Mouse (Mus musculus): ENCODE data around the gene Ccnb1ip1. TPM values are rescaled to one million over a fixed set of nuclear protein-coding genes. Genes with fewer than 3 reads are reported as not detected.
A peak's percentile ranks its signal among the peaks of the same experiment; 100 is the strongest.

Ccnb1ip1 gene
- polyA plus RNA-seq, 1 experiment from 2014 or later = not detected

GRCm38 (mm10) chr14:50795965-50796364 is 11.6 kb downstream of the Ccnb1ip1 start:
- Histone ChIP-seq H3K4me1 (ENCODE audit: control insufficient read depth, insufficient read depth, low read length) (no peaks in the 10 kb centered on the region), H3K9me3 (ENCODE audit: control insufficient read depth, low read length) (no peaks in the 10 kb centered on the region), H3K27me3 (replicated peaks; ENCODE audit: control insufficient read depth, insufficient read depth, low read length) (no peaks in the 10 kb centered on the region), H3K27ac (replicated peaks; ENCODE audit: low read depth, low read length) (no peak overlapping the region), H3K9ac (ENCODE audit: low read depth, low read length) (no peak overlapping the region), H3K4me3 (ENCODE audit: low read depth, low read length) (no peak overlapping the region), H3K36me3 (ENCODE audit: control insufficient read depth, insufficient read depth, low read length) (no peaks in the 10 kb centered on the region), H3K4me2 (ENCODE audit: low read depth, low read length) (no peak overlapping the region)
- no peak for ATAC-seq (ENCODE audit: low read depth)
- WGBS = 90% methylated on average over 4 of the region's 4 CpGs
- no peak for DNase-seq (ENCODE audit: low spot score)

GRCm38 (mm10) chr14:50795261-50795935 is 12.1 kb downstream of the Ccnb1ip1 start:
- no peak overlapping the region for H3K9ac ChIP-seq (ENCODE audit: low read depth, low read length)
- WGBS = 94% methylated on average over 24 of the region's 24 CpGs
- H3K36me3 ChIP-seq (ENCODE audit: control insufficient read depth, insufficient read depth, low read length) = no peaks in the 10 kb centered on the region
- no peaks in the 10 kb centered on the region for H3K9me3 ChIP-seq (ENCODE audit: control insufficient read depth, low read length)
- H3K27ac ChIP-seq (replicated peaks; ENCODE audit: low read depth, low read length) = no peak overlapping the region
- no peaks in the 10 kb centered on the region for H3K27me3 ChIP-seq (replicated peaks; ENCODE audit: control insufficient read depth, insufficient read depth, low read length)
- no peak overlapping the region for H3K4me2 ChIP-seq (ENCODE audit: low read depth, low read length)
- DNase-seq (ENCODE audit: low spot score) (no peak), ATAC-seq (ENCODE audit: low read depth) (no peak)
- H3K4me3 ChIP-seq (ENCODE audit: low read depth, low read length) = no peak overlapping the region
- H3K4me1 ChIP-seq (ENCODE audit: control insufficient read depth, insufficient read depth, low read length) = no peaks in the 10 kb centered on the region

- DNase-seq (ENCODE audit: low spot score) (peak; percentile 24), ATAC-seq (ENCODE audit: low read depth) (no peak)
- Histone ChIP-seq H3K9me3 (ENCODE audit: control insufficient read depth, low read length) (no peaks in the 10 kb centered on the region), H3K27me3 (replicated peaks; ENCODE audit: control insufficient read depth, insufficient read depth, low read length) (no peaks in the 10 kb centered on the region), H3K36me3 (ENCODE audit: control insufficient read depth, insufficient read depth, low read length) (no peaks in the 10 kb centered on the region), H3K4me3 (ENCODE audit: low read depth, low read length) (no peak overlapping the region), H3K4me2 (ENCODE audit: low read depth, low read length) (no peak overlapping the region), H3K9ac (ENCODE audit: low read depth, low read length) (no peak overlapping the region), H3K27ac (replicated peaks; ENCODE audit: low read depth, low read length) (no peak overlapping the region), H3K4me1 (ENCODE audit: control insufficient read depth, insufficient read depth, low read length) (no peaks in the 10 kb centered on the region)
- WGBS = 16% methylated on average over 2 of the region's 2 CpGs
Measured at GRCm38 (mm10) chr14:50788157-50788556, 19.4 kb downstream of the Ccnb1ip1 start.

- Histone ChIP-seq H3K9me3 (ENCODE audit: control insufficient read depth, low read length) (no peaks in the 10 kb centered on the region), H3K4me2 (ENCODE audit: low read depth, low read length) (peak within 1 kb of the TSS; percentile 60), H3K27ac (replicated peaks; ENCODE audit: low read depth, low read length) (peak within 1 kb of the TSS; percentile 68), H3K9ac (ENCODE audit: low read depth, low read length) (peak within 1 kb of the TSS; percentile 84), H3K4me3 (ENCODE audit: low read depth, low read length) (peak within 1 kb of the TSS; percentile 85), H3K4me1 (ENCODE audit: control insufficient read depth, insufficient read depth, low read length) (no peaks in the 10 kb centered on the region), H3K27me3 (replicated peaks; ENCODE audit: control insufficient read depth, insufficient read depth, low read length) (no peaks in the 10 kb centered on the region), H3K36me3 (ENCODE audit: control insufficient read depth, insufficient read depth, low read length) (peaks cover 15% of the 10 kb centered on the region)
- ATAC-seq (ENCODE audit: low read depth) = peak; percentile 94
- peak; percentile 87 for DNase-seq (ENCODE audit: low spot score)
- WGBS = 0% methylated on average over 15 of the region's 21 CpGs
Measured at GRCm38 (mm10) chr14:50785251-50785637, 22.3 kb downstream of the Ccnb1ip1 start, which contains the start of gene Ttc5. TSS of gene Ttc5 (minus strand) at chr14:50785519.

GRCm38 (mm10) chr14:50784391-50785250 is 22.9 kb downstream of the Ccnb1ip1 start:
- ATAC-seq (ENCODE audit: low read depth) (no peak), DNase-seq (ENCODE audit: low spot score) (peak; percentile 66)
- Histone ChIP-seq H3K9me3 (ENCODE audit: control insufficient read depth, low read length) (no peaks in the 10 kb centered on the region), H3K9ac (ENCODE audit: low read depth, low read length) (peak overlapping the region; percentile 84), H3K4me2 (ENCODE audit: low read depth, low read length) (peak overlapping the region; percentile 60), H3K27me3 (replicated peaks; ENCODE audit: control insufficient read depth, insufficient read depth, low read length) (no peaks in the 10 kb centered on the region), H3K4me3 (ENCODE audit: low read depth, low read length) (peak overlapping the region; percentile 85), H3K27ac (replicated peaks; ENCODE audit: low read depth, low read length) (peak overlapping the region; percentile 68), H3K4me1 (ENCODE audit: control insufficient read depth, insufficient read depth, low read length) (no peaks in the 10 kb centered on the region), H3K36me3 (ENCODE audit: control insufficient read depth, insufficient read depth, low read length) (peaks cover 20% of the 10 kb centered on the region)
- WGBS = 23% methylated on average over 16 of the region's 16 CpGs

GRCm38 (mm10) chr14:50782166-50782565 is 25.4 kb downstream of the Ccnb1ip1 start:
- Histone ChIP-seq H3K36me3 (ENCODE audit: control insufficient read depth, insufficient read depth, low read length) (peaks cover 36% of the 10 kb centered on the region), H3K4me1 (ENCODE audit: control insufficient read depth, insufficient read depth, low read length) (no peaks in the 10 kb centered on the region), H3K27ac (replicated peaks; ENCODE audit: low read depth, low read length) (no peak overlapping the region), H3K9me3 (ENCODE audit: control insufficient read depth, low read length) (no peaks in the 10 kb centered on the region), H3K4me2 (ENCODE audit: low read depth, low read length) (no peak overlapping the region), H3K4me3 (ENCODE audit: low read depth, low read length) (no peak overlapping the region), H3K9ac (ENCODE audit: low read depth, low read length) (no peak overlapping the region), H3K27me3 (replicated peaks; ENCODE audit: control insufficient read depth, insufficient read depth, low read length) (no peaks in the 10 kb centered on the region)
- WGBS = 100% methylated on average over 3 of the region's 3 CpGs
- ATAC-seq (ENCODE audit: low read depth) (no peak), DNase-seq (ENCODE audit: low spot score) (no peak)

GRCm38 (mm10) chr14:50771342-50771741 is 36.2 kb downstream of the Ccnb1ip1 start:
- H3K27ac ChIP-seq (replicated peaks; ENCODE audit: low read depth, low read length) = no peak overlapping the region
- H3K4me1 ChIP-seq (ENCODE audit: control insufficient read depth, insufficient read depth, low read length) = no peaks in the 10 kb centered on the region
- no peaks in the 10 kb centered on the region for H3K9me3 ChIP-seq (ENCODE audit: control insufficient read depth, low read length)
- H3K9ac ChIP-seq (ENCODE audit: low read depth, low read length) = no peak overlapping the region
- 72% methylated on average over 2 of the region's 2 CpGs for WGBS
- H3K4me2 ChIP-seq (ENCODE audit: low read depth, low read length) = no peak overlapping the region
- DNase-seq (ENCODE audit: low spot score) (no peak), ATAC-seq (ENCODE audit: low read depth) (no peak)
- no peaks in the 10 kb centered on the region for H3K27me3 ChIP-seq (replicated peaks; ENCODE audit: control insufficient read depth, insufficient read depth, low read length)
- H3K36me3 ChIP-seq (ENCODE audit: control insufficient read depth, insufficient read depth, low read length) = peaks cover 87% of the 10 kb centered on the region
- no peak overlapping the region for H3K4me3 ChIP-seq (ENCODE audit: low read depth, low read length)

- Histone ChIP-seq H3K27ac (replicated peaks; ENCODE audit: low read depth, low read length) (no peak overlapping the region), H3K4me1 (ENCODE audit: control insufficient read depth, insufficient read depth, low read length) (no peaks in the 10 kb centered on the region), H3K4me2 (ENCODE audit: low read depth, low read length) (no peak overlapping the region), H3K36me3 (ENCODE audit: control insufficient read depth, insufficient read depth, low read length) (peaks cover 64% of the 10 kb centered on the region), H3K4me3 (ENCODE audit: low read depth, low read length) (no peak overlapping the region), H3K27me3 (replicated peaks; ENCODE audit: control insufficient read depth, insufficient read depth, low read length) (no peaks in the 10 kb centered on the region), H3K9me3 (ENCODE audit: control insufficient read depth, low read length) (no peaks in the 10 kb centered on the region), H3K9ac (ENCODE audit: low read depth, low read length) (no peak overlapping the region)
- ATAC-seq (ENCODE audit: low read depth) (no peak), DNase-seq (ENCODE audit: low spot score) (no peak)
- 94% methylated on average over 6 of the region's 6 CpGs for WGBS
Measured at GRCm38 (mm10) chr14:50765736-50766135, 41.8 kb downstream of the Ccnb1ip1 start.
